Mouse (Mus musculus): ENCODE measurements around the gene C87436. TPM values are rescaled to one million over a fixed set of nuclear protein-coding genes. Genes with fewer than 3 reads are reported as not detected.

C87436 gene
- polyA plus RNA-seq, 1 experiment = 13.4 TPM

DNA sequence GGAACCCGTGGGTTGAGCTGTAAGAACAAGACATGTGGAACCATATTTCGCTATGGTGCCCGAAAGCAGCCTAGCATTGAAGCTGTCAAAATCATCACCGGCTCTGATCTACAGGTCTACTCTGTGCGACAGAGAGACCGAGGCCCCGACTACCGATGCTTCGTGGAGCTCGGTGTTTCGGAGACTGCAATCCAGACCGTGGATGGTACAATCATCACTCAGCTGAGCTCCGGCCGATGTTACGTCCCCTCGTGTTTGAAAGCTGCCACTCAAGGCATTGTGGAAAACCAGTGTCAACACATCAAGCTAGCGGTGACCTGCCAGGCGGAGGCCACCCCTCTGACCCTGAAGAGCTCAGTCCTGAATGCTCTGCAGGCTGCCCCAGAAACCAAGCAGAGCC is 7.4 kb downstream of the C87436 start:
- no peak overlapping the region for H3K4me3 ChIP-seq (replicated peaks; ENCODE audit: extremely low read depth, low read depth, low read length)
- DNase-seq = no peak
- H3K4me1 ChIP-seq (ENCODE audit: control insufficient read depth, insufficient read depth, low read length) = no peaks in the 10 kb centered on the region
- WGBS = 92% methylated on average over 18 of the region's 18 CpGs
- TF ChIP-seq CTCF (IDR thresholded peaks at IDR 0.05; ENCODE audit: insufficient read depth, low read length) (no peak), POLR2A (IDR thresholded peaks at IDR 0.05; ENCODE audit: borderline replicate concordance, extremely low read depth, low read depth, low read length) (no peak)

DNA sequence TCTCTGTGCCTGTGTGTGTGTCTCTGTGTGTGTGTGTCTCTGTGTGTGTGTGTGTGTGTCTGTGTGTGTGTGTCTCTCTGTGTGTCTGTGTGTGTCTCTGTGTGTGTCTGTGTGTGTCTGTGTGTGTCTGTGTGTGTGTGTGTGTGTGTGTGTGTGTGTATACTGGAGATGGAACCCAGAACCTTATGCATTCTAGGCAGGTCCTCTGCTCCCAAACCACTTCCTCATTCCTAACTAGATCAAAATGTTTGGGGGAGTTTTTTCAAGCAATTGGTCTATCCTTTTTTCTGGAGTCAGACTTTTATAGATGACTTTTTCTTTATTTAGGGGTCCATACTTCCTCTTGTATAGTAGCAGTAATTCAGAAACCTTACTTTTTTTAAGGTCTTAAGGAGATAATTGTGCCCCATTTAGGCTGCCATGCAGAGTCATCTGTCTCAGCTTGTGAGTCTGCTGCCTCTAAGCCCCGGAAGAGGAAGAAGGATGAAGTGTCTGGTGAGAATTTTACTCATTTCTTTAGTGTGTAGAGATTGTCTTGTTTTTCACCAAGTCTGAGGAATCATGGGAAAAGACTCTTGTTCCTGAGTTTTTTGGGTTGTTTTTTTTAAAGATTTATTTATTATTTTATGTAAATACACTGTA is 8.9 kb downstream of the C87436 start:
- Histone ChIP-seq H3K4me1 (ENCODE audit: control insufficient read depth, insufficient read depth, low read length) (no peaks in the 10 kb centered on the region), H3K4me3 (replicated peaks; ENCODE audit: extremely low read depth, low read depth, low read length) (no peak overlapping the region)
- WGBS = 71% methylated on average over 1 of the region's 1 CpGs
- TF ChIP-seq CTCF (IDR thresholded peaks at IDR 0.05; ENCODE audit: insufficient read depth, low read length) = no peak
- no peak for TF ChIP-seq POLR2A (IDR thresholded peaks at IDR 0.05; ENCODE audit: borderline replicate concordance, extremely low read depth, low read depth, low read length)
- no peak for DNase-seq

DNA sequence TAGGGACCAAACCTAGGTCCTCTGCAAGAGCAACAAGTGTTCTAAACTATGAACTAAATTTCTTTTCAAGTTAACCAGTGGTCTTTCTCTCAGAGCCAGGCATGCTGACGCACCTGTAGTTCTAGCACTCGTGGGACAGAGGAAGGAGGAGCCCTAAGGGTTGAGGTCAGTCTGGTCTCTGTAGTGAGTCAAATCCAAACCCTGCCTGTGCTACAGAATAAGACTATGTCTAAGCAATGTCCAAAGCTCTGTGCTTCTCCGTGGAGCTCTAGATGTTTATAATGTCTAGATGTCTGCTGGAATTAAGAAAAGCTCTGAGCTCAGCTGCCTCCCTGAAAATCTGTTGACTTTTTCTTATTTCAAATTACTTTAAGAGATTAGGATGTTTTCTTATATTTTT is 18.6 kb downstream of the C87436 start:
- Histone ChIP-seq H3K4me1 (ENCODE audit: control insufficient read depth, insufficient read depth, low read length) (no peaks in the 10 kb centered on the region), H3K4me3 (replicated peaks; ENCODE audit: extremely low read depth, low read depth, low read length) (no peak overlapping the region)
- TF ChIP-seq POLR2A (IDR thresholded peaks at IDR 0.05; ENCODE audit: borderline replicate concordance, extremely low read depth, low read depth, low read length) (no peak), CTCF (IDR thresholded peaks at IDR 0.05; ENCODE audit: insufficient read depth, low read length) (no peak)
- 83% methylated on average over 3 of the region's 3 CpGs for WGBS
- DNase-seq = no peak

DNA sequence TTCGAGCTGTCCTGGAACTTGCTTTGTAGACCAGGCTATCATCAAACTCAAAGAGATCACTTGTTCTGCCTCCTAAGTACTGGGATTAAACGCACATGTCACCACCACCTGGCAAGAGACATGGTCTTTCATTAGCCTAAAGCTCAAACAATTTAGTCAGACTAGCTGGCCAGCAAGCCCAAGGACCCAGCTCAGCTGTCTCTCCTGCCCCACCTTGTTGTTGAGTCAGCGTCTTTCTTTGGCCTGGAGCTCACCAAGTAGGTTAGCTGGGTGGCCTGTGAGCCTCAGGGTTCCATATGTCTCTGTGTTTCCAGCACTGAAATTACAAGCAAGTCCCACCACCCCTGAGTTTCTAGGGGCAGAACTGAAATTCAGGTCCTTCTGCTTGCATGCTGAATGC is 24.9 kb downstream of the C87436 start:
- 94% methylated on average over 3 of the region's 3 CpGs for WGBS
- H3K4me3 ChIP-seq (replicated peaks; ENCODE audit: extremely low read depth, low read depth, low read length) = no peak overlapping the region
- DNase-seq = no peak
- no peaks in the 10 kb centered on the region for H3K4me1 ChIP-seq (ENCODE audit: control insufficient read depth, insufficient read depth, low read length)
- TF ChIP-seq POLR2A (IDR thresholded peaks at IDR 0.05; ENCODE audit: borderline replicate concordance, extremely low read depth, low read depth, low read length) (no peak), CTCF (IDR thresholded peaks at IDR 0.05; ENCODE audit: insufficient read depth, low read length) (no peak)

DNA sequence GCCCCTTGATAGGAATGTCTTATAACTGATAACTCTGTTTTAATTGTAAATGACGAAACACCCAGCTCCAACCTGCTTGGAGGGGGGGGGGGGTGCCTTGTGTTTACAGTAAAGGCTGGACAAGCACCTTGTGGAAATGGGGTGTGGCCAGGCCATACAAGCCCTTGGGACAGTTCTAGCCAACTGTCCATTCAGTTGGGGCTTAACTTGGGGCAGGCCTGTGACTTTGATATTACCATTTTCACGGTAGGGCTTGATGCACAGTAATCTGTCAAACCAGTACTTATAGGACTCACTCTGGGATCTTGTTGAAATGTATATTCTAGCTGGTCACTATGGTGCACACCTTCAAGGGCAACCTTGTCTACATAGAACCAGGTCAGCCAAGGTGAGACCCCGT is 33.1 kb downstream of the C87436 start:
- Histone ChIP-seq H3K4me1 (ENCODE audit: control insufficient read depth, insufficient read depth, low read length) (peaks cover 13% of the 10 kb centered on the region), H3K4me3 (replicated peaks; ENCODE audit: extremely low read depth, low read depth, low read length) (no peak overlapping the region)
- no peak for TF ChIP-seq CTCF (IDR thresholded peaks at IDR 0.05; ENCODE audit: insufficient read depth, low read length)
- no peak for TF ChIP-seq POLR2A (IDR thresholded peaks at IDR 0.05; ENCODE audit: borderline replicate concordance, extremely low read depth, low read depth, low read length)
- WGBS = 76% methylated on average over 3 of the region's 3 CpGs
- no peak for DNase-seq

DNA sequence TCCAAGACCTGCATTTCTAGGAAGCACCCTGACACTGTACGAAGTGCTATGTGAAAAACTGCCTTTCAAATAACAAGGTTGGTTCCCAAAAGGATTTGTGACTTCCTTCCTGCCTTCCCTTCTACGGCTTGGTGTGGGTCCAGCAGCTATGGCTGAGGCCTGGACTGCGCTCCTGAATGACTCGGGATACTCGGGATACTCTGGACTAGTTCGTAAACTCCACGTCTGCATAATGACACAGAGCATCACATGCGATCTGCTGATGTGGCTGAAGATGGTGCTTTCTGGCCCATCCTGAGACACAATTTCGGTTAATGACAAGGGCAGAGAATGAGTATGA is 33.6 kb downstream of the C87436 start:
- 5% methylated on average over 9 of the region's 9 CpGs for WGBS
- TF ChIP-seq POLR2A (IDR thresholded peaks at IDR 0.05; ENCODE audit: borderline replicate concordance, extremely low read depth, low read depth, low read length) (no peak), CTCF (IDR thresholded peaks at IDR 0.05; ENCODE audit: insufficient read depth, low read length) (no peak)
- peak overlapping the region; percentile 71 for H3K4me3 ChIP-seq (replicated peaks; ENCODE audit: extremely low read depth, low read depth, low read length)
- peaks cover 13% of the 10 kb centered on the region for H3K4me1 ChIP-seq (ENCODE audit: control insufficient read depth, insufficient read depth, low read length)
- no peak for DNase-seq

DNA sequence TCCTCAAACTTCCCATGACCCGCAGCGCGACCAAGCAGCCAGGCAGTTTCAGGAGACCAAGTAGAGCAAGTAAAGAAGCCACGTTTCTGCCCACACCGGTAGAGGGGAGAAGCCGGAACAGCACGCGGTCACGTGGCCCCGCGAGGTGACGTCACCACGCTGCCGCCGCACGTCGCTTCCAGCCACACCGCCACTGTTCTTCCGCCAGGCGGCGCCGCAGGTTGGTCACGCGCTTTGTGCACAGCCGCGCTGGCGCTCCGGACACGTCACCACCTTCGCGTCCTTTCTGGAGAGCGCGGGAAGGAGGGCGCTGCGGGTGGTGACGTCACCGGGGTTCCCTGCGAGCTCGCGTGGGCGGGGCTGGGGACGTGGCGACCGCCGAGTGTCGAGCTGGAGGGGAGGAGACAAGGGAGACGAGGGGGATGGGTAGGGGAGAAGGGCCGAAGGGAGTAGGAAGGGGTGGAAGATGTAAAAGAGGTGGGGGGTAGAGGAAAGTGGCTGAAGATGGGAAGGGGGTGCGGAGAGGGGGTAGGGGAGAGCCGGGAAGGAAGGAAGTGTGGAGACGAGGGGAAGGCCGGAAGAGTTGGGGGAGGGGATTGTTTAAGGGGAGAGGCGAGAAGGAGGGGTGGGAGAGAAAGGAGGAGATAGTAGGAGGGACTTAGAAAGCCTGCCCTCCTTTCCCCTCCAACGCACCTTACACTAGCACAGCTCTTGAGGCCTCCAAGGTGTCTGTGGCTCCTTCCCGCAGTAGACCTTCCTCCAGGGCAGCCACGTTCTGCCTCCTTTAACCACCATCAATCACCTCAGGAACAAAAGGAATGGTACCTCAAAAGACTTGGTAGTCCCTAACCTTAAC is 34.2 kb downstream of the C87436 start:
- peak; percentile 94; the same call in 1 of the 2 replicates for TF ChIP-seq POLR2A (IDR thresholded peaks at IDR 0.05; ENCODE audit: borderline replicate concordance, extremely low read depth, low read depth, low read length)
- TF ChIP-seq CTCF (IDR thresholded peaks at IDR 0.05; ENCODE audit: insufficient read depth, low read length) = peak; percentile 81
- DNase-seq = peak; percentile 100
- peaks cover 17% of the 10 kb centered on the region for H3K4me1 ChIP-seq (ENCODE audit: control insufficient read depth, insufficient read depth, low read length)
- peak overlapping the region; percentile 71 for H3K4me3 ChIP-seq (replicated peaks; ENCODE audit: extremely low read depth, low read depth, low read length)
- WGBS = under 1% methylated on average over 56 of the region's 56 CpGs

DNA sequence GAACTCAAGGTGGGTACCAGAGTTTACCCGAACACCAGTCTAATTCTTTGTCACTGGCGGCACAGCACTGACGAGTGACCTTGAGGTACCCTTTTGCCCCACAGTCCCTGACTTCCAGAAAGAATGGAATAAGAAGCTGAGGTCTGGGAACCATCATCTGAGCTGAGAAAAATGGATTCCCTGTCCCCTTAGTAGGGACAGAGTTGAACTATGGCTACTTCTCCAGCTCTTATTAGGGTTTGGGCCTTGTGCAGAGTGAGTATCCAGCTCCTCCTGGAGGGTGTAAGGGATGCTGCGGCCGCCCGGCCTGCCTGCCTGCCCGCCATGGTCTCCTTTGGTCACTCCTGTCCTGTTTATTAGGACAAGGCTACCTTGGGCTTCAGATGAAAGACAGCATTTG is 34.9 kb downstream of the C87436 start:
- 60% methylated on average over 7 of the region's 7 CpGs for WGBS
- no peak for TF ChIP-seq POLR2A (IDR thresholded peaks at IDR 0.05; ENCODE audit: borderline replicate concordance, extremely low read depth, low read depth, low read length)
- no peak for TF ChIP-seq CTCF (IDR thresholded peaks at IDR 0.05; ENCODE audit: insufficient read depth, low read length)
- H3K4me1 ChIP-seq (ENCODE audit: control insufficient read depth, insufficient read depth, low read length) = peaks cover 22% of the 10 kb centered on the region
- no peak for DNase-seq
- H3K4me3 ChIP-seq (replicated peaks; ENCODE audit: extremely low read depth, low read depth, low read length) = peak overlapping the region; percentile 71

DNA sequence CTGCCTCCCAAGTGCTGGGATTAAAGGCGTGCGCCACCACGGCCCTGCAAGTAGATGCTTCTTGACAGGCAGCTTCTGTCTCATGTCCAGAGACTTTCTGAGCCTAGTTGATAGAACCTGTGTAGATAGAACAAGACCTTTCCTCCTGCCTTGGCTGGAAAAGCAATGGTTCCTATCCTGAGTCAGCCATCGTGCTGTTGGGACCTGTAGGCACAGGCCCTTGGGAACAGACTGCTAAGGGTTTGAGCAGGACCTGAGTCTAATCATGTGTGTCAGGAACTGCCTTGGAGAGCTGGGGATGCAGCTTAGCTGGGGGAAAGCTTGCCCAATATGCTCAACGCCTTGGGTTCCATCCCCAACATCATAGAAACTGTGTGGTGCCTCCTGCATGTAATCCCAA is 35.9 kb downstream of the C87436 start:
- TF ChIP-seq CTCF (IDR thresholded peaks at IDR 0.05; ENCODE audit: insufficient read depth, low read length) = no peak
- no peak for TF ChIP-seq POLR2A (IDR thresholded peaks at IDR 0.05; ENCODE audit: borderline replicate concordance, extremely low read depth, low read depth, low read length)
- H3K4me3 ChIP-seq (replicated peaks; ENCODE audit: extremely low read depth, low read depth, low read length) = no peak overlapping the region
- peaks cover 32% of the 10 kb centered on the region for H3K4me1 ChIP-seq (ENCODE audit: control insufficient read depth, insufficient read depth, low read length)
- DNase-seq = no peak
- WGBS = 93% methylated on average over 5 of the region's 5 CpGs

Data from lung, adult 2 months (tissue).